ENCODE assay signal across 7 mouse cellular contexts in genomic region chrX:70364661-70365613, GRCm38 (mm10). TPM values are rescaled to one million over a fixed set of nuclear protein-coding genes. Genes with fewer than 3 reads are reported as not detected.
A peak's percentile ranks its signal among the peaks of the same experiment; 100 is the strongest.
DNase-seq lines count a peak whose midpoint lies in the region; ATAC-seq lines count a peak whose summit lies in the region.

Gene Ids, minus strand, starts transcription at chrX:70365084.

- H3K27ac ChIP-seq in intestine, embryonic 16.5 days (ENCODE audit: low read length): no peak within 1 kb of the TSS
- no peak within 1 kb of the TSS for H3K27ac ChIP-seq in midbrain, embryonic 11.5 days (ENCODE audit: low read depth, low read length)

- WGBS in intestine, embryonic 16.5 days: 12% methylated on average over 40 of the region's 45 CpGs
- 26% methylated on average over 45 of the region's 45 CpGs for WGBS in midbrain, embryonic 11.5 days

- intact Hi-C loops in left cerebral cortex, postnatal 36 days (cut with DNase I): loop anchor here (10.0 kb wide), 1 partner anchor 200 kb away; no protein-coding TSS in a partner anchor

- peak within 1 kb of the TSS; percentile 71 for H3K9ac ChIP-seq in intestine, embryonic 16.5 days (ENCODE audit: low read depth, low read length)
- H3K9ac ChIP-seq in midbrain, embryonic 11.5 days (ENCODE audit: low read length): peak within 1 kb of the TSS; percentile 63

- peak; percentile 92 for DNase-seq in adrenal gland, adult 2 months
- DNase-seq in embryo, embryonic 11.5 days (ENCODE audit: low read depth, low spot score): peak; percentile 71
- peak; percentile 65 to 81 for DNase-seq in gastrocnemius, postnatal 4 days (ENCODE audit: low spot score in 2 of 2)
- peak; percentile 78 to 85 for DNase-seq in left cerebral cortex, postnatal 36 days (ENCODE audit: low spot score in 2 of 2)
- peak; percentile 94 for DNase-seq in midbrain, embryonic 11.5 days (ENCODE audit: low spot score, missing footprints)
- DNase-seq in skeletal muscle tissue, adult 2 months (ENCODE audit: low read depth, low spot score): peak; percentile 81

- H3K27me3 ChIP-seq in intestine, embryonic 16.5 days (replicated peaks; ENCODE audit: control insufficient read depth, insufficient read depth, low read length): no peaks in the 10 kb centered on the region
- H3K27me3 ChIP-seq in midbrain, embryonic 11.5 days (ENCODE audit: control insufficient read depth, insufficient read depth, low read length): no peaks in the 10 kb centered on the region

- H3K36me3 ChIP-seq in intestine, embryonic 16.5 days (ENCODE audit: control insufficient read depth, insufficient read depth, low read length): no peaks in the 10 kb centered on the region
- no peaks in the 10 kb centered on the region for H3K36me3 ChIP-seq in midbrain, embryonic 11.5 days (ENCODE audit: control insufficient read depth, insufficient read depth, low read length)

- peak within 1 kb of the TSS; percentile 53 for H3K4me3 ChIP-seq in intestine, embryonic 16.5 days (ENCODE audit: low read length)
- H3K4me3 ChIP-seq in midbrain, embryonic 11.5 days (ENCODE audit: low read depth, low read length): peak within 1 kb of the TSS; percentile 50

- ATAC-seq in intestine, embryonic 16.5 days: peak; percentile 98
- ATAC-seq in midbrain, embryonic 11.5 days (ENCODE audit: low FRiP score): peak; percentile 97

- H3K4me1 ChIP-seq in intestine, embryonic 16.5 days (ENCODE audit: control insufficient read depth, insufficient read depth, low read length): no peaks in the 10 kb centered on the region
- no peaks in the 10 kb centered on the region for H3K4me1 ChIP-seq in midbrain, embryonic 11.5 days (ENCODE audit: control insufficient read depth, insufficient read depth, low read length)

- peak within 1 kb of the TSS; percentile 41 for H3K4me2 ChIP-seq in intestine, embryonic 16.5 days (ENCODE audit: low read depth, low read length)
- peak within 1 kb of the TSS; percentile 45 for H3K4me2 ChIP-seq in midbrain, embryonic 11.5 days

- H3K9me3 ChIP-seq in intestine, embryonic 16.5 days (ENCODE audit: control insufficient read depth, low read length): no peaks in the 10 kb centered on the region
- no peaks in the 10 kb centered on the region for H3K9me3 ChIP-seq in midbrain, embryonic 11.5 days (ENCODE audit: control insufficient read depth, low read length)

RNA-seq across cellular contexts. Expression of gene Ids, which starts in this region (rescaled TPM):
- total RNA-seq in adrenal gland, adult 2 months (2021): 10 to 100 TPM; 36.6 to 39.6 TPM
- polyA plus RNA-seq in adrenal gland, adult 2 months (2012; rRNA removed): 18.5 and 20.7 TPM in 2 replicates
- total RNA-seq in gastrocnemius, postnatal 4 days (2021): 10 to 100 TPM; 18.4 to 20.2 TPM
- polyA plus RNA-seq in intestine, embryonic 16.5 days (2015; fragmentation: Nextera tagmentation; extraction: Ambion mirVana): 1.9 and 2.1 TPM in 2 replicates
- 100 to 1,000 TPM; 338 to 341 TPM for total RNA-seq in left cerebral cortex, postnatal 36 days (2021)
- polyA plus RNA-seq in midbrain, embryonic 11.5 days (2014; fragmentation: Nextera tagmentation; extraction: Ambion mirVana): 3.0 and 3.8 TPM in 2 replicates

Comparison
In these comparisons a context has a peak if more than half of its experiments do, and no peak if none do; other contexts are left out.
1. RNA of gene Ids (total RNA-seq): 338 to 341 TPM in left cerebral cortex, postnatal 36 days; 36.6 to 39.6 TPM in adrenal gland, adult 2 months and 18.4 to 20.2 TPM in gastrocnemius, postnatal 4 days; every median in the first group is over 4 times any median in the second.
2. Peak in every context shown above with its lines, with median percentiles within 50 percentile points of each other: DNase-seq.